Mouse (Mus musculus) gastrocnemius, postnatal 4 days (tissue): ENCODE results near the gene Nat14. TPM values are rescaled to one million over a fixed set of nuclear protein-coding genes. Genes with fewer than 3 reads are reported as not detected.

Source experiments
- DNase-seq, 2 experiments: peaks; one replicate each; pipeline ENCODE4 v3.0.0; 2021 to 2022; ENCODE audit warnings: low spot score in 2 of 2, mixed read lengths in 2 of 2
- total RNA-seq, 2 experiments: library from RNA; stranded (reverse); gene quantifications; 2 replicates each; pipeline ENCODE4 v1.2.3; 2021

Nat14 gene
- total RNA-seq, 2 experiments from 2014 or later = 4.6 to 5.2 TPM

DNA sequence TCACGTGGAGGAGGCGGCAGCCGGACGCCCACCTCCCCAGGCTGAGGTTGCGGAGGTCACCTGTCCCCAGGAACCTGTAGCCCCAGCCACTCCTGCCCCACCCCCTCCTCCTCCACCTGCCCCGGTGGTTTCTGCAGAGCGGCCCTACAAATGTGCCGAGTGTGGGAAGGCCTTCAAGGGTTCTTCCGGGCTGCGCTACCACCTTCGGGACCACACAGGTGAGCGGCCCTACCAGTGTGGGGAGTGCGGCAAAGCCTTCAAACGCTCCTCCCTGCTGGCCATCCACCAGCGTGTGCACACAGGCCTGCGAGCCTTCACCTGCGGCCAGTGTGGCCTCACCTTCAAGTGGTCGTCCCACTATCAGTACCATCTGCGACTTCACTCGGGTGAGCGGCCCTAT is 1.9 kb upstream of the Nat14 start:
- DNase-seq = no peak

- DNase-seq = no peak
These were observed 1.3 kb upstream of the Nat14 start for GRCm38 (mm10) chr7:4920496-4920895.

GRCm38 (mm10) chr7:4920976-4921823 is 628 bp upstream of the Nat14 start:
- DNase-seq = no peak

DNA sequence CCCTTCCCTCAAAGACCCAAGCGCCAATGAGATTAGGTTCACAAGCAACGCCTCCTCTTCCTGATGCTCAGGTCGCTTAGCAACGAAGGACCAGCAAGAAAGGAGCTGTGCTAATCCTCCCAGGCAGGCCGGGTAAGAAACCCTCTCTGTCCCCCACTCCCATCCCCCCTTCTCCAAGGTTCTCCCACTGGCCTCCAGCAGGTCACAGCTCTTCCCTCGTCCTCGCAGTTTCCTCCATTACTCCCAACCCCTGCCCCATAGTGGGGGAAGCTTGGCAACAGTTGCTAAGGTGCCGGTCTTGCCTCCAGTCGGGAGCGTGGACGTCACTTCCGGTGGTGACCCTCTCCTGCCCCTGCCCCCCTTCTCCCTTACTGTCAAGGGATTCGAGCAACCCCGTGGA is 680 bp downstream of the Nat14 start:
- DNase-seq = no peak

DNA sequence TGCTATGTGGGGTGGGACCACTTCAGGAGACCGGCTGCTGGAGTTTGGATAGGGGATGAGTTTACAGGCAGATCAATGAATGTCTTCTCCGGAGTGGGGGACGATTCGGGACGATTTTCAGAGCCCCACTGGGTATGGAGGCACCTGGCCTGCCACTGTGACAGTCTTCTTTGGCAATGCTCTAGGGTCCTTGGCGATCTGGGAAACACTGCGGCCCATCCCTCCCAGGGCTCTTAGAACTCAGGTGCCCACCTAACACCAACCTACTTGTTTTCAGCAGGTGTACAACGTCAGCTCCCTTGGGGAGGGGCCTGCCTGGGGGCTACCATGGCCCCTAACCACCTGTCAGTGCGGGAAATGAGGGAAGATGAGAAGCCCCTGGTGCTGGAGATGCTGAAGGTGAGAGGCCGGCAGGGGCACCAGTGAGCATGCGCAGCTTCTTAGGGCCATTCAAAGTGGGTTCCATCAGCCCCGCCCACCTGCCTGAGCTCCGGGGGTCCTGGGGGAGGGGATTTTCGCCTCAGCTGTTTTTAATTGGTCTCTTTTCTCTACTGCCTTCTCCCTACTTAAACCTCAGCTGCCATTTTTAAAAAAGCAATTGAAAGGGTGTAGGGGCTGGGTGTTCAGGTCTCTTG is 1.2 kb downstream of the Nat14 start:
- no peak for DNase-seq

DNA sequence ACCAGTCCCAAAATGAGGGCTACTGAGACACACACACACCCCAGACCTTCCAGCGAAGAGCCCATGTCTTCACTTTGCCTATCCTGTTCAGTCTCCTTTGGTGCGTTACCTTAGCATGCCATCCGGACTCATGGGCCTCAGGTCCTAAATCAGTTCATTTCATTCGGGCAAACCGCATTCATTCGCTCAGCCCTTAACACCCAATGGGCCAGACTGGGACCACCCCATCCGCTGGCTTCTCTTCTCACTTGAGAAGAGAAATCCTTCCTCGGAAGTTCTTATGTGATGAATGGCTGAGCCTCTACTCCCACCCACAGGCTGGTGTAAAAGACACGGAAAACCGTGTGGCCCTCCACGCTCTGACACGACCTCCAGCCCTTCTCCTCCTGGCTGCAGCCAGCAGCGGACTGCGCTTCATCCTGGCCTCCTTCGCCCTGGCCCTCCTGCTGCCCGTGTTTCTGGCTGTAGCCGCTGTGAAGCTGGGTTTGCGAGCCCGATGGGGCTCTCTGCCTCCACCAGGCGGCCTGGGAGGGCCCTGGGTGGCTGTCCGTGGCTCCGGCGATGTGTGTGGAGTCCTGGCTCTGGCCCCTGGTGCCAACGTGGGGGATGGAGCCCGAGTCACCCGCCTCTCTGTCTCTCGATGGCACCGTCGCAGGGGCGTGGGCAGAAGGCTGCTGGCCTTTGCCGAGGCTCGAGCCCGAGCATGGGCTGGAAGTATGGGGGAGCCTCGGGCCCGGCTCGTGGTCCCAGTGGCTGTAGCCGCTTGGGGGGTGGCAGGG is 1.9 kb downstream of the Nat14 start:
- DNase-seq = peak; percentile 61 to 77

DNA sequence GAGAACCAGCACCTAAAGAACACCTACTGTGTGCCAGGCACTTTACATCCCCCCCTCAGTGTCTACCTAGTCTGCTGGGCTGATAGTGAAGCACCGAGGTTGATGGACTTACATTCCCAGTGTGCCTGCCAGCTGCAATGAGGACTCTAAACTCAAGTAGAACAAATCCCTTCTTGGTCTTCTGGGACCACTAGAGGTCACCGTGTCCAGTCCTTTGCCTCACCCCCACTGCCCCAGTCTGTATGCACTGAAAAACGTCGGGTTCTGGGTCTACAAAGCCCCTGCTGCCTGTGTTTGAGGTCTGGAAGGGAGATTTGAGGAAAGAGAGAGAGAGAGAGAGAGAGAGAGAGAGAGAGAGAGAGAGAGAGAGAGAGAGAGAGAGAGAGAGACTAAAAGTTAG is 2.7 kb downstream of the Nat14 start:
- DNase-seq = no peak

- peak in 1 of 2 experiments; percentile 70 for DNase-seq
These were observed 3.1 kb downstream of the Nat14 start for GRCm38 (mm10) chr7:4924891-4925301.

DNA sequence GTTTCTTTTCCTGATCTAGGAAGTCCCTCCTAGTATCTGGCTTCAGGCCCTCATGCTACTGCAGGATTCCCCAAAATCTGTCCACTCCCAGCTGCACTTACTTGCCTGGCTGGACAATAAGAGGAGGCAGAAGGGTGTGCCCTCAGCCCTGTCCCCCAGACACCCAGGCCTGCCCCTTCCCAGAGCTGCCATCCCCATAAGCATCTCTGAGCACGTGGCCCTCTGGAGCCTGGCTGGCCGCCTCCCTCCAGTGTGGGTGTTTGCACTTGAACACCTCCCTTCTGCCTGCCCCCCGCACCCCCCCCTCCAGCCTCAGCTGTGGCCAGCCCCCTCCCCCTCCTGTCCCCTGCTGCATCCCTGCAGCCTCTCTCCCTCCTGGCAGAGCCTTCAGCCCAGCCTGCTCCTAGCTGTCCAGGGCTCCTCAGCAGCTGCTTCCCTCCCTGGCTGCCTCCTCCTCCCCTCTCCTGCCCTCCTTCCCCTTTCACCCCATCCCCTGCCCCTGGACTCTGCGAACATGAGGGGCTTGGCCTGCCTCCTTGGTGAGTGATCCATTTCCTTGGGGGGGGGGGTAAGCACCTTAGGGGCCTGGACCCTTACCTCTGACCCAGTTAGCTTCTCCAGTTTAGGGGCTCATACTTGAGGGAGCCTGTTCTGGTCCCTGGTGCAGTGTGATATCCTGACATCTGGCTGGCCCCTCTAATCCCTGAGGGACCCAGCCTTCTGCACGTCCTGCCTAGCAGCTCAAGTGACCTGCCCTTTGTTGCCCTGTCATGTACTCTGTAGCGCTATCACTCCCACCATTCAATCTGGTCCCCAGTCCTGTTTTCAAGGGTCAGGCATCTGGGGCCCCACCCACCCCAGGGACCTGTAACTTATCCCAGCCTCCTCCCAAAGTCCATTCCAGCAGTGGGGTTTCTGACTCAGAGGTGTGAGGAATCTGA is 3.9 kb downstream of the Nat14 start, which contains the start of gene Ssc5d:
Gene Ssc5d, plus strand, starts transcription at position 345 of the 941 bp plus-strand sequence.
- peak in 1 of 2 experiments; percentile 82 for DNase-seq

GRCm38 (mm10) chr7:4926849-4927248 is 5.0 kb downstream of the Nat14 start:
- DNase-seq = no peak

GRCm38 (mm10) chr7:4927711-4928110 is 5.9 kb downstream of the Nat14 start:
- no peak for DNase-seq

- DNase-seq = no peak
These were observed 6.5 kb downstream of the Nat14 start for GRCm38 (mm10) chr7:4928323-4928722.

- DNase-seq = peak in 1 of 2 experiments; percentile 27
These were observed 11.3 kb downstream of the Nat14 start for GRCm38 (mm10) chr7:4933103-4933502.

DNA sequence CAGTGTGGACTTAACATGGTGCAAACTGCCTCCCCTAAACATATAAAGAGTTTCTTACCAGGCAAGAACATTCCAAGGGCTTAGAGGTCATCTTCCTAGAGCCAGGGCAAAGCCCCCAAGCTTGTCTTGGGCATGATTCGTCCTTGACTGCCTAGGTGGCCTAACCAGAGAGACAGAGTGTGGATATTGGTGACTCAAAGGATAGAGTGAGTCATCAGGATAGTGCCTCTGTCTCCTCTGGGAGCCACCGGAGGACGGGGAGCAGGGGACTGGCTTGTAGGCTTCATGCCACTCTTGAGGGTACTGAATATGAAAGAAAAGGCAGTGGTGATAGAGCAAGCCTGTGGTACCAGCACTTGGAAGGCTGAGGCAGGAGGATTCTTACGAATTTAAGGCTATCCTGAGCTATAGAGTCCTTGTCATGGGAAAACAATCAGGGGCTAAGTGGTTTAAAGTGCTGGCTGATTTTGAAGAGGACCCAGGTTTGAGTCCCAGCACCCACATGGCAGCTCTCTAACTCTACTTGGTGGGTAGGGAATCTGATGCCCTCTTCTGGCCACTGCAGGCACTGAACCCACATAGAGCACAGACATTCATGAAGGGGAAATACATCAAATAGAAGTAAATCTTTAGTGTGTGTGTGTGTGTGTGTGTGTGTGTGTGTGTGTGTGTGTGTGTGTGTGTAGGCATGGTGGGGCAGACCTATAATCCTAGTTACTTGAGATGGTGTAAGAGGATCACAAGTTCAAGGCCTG is 12.5 kb downstream of the Nat14 start:
- DNase-seq = no peak

DNA sequence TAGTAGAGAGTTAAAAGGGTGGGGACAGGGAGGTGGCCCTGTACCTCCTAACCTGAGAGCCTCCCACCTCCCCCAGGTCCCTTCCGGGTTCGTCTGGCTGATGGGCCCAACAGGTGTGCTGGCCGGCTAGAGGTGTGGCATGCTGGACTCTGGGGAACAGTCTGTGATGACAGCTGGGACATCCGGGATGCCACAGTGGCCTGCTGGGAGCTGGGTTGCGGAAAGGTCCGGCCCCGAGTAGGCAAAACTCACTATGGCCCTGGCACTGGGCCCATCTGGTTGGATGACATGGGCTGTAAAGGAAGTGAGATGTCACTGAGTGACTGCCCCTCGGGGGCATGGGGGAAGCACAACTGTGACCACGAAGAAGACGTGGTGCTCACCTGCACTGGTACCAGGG is 15.0 kb downstream of the Nat14 start:
- no peak for DNase-seq

- no peak for DNase-seq
These were observed 15.6 kb downstream of the Nat14 start for GRCm38 (mm10) chr7:4937392-4937791.

DNA sequence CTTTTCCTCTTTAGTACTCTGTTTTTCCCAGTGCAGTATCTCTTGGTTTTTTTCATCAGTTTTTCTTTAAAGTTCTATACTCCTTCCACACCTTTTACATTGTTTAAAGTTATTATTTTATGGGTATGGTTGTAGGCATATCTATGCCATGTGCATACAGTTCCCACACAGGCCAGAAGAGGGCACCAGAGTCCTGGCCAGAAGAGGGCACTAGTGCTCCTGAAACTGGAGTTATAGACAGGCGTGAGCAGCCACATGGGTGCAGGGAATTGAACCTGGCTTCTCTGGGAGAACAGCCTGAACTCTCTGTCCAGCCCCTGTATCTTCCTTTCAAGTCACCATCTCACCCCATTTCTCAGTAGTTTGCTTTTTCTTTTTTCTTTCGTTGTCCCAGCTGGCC is 16.6 kb downstream of the Nat14 start:
- DNase-seq = peak in 1 of 2 experiments; percentile 78

- DNase-seq = peak; percentile 69 to 79
These were observed 18.2 kb downstream of the Nat14 start for GRCm38 (mm10) chr7:4940068-4940479.

DNA sequence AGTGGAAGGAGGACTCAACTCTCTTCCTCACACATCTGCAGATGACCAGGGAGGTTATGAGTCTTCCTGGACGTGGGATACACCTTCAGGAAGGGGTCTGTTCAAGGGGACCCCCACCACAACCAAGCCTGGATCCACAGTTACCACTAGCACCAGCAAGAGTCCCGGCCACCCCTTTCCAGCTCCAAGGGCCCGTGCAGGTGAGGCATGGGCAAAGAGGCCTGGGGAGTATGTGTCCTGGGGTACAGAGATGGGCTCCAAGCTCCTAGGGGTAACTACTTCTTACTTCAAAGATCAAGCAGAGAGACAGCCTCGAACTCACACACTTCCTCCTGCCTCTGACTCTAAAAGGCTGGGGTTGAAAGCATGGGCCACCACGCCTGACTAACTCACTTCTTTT is 20.8 kb downstream of the Nat14 start:
- DNase-seq = no peak
